Mouse (Mus musculus) gastrocnemius, postnatal 14 days (tissue): ENCODE data around the gene Gm42957. TPM values are rescaled to one million over a fixed set of nuclear protein-coding genes. Genes with fewer than 3 reads are reported as not detected.

Source experiments
- DNase-seq: peaks from one replicate; pipeline ENCODE4 v3.0.0; 2021; ENCODE audit warnings: mixed read lengths
- intact Hi-C: fragments of 180-260 bp; cut with DNase I; formaldehyde crosslinking; loops from one replicate; pipeline ENCODE4 v1.15.1; 2025; ENCODE audit warnings: low total_unique reads
- long read RNA-seq, 2 experiments: library from polyadenylated mRNA; stranded (forward); transcript quantifications; one replicate each; pipeline ENCODE4 v2.0.0; 2021
- total RNA-seq, 2 experiments: library from RNA; stranded (reverse); gene quantifications; 2 replicates each; pipeline ENCODE4 v1.2.3; 2021

The Gm42957 gene
- under 1 TPM; 0.13 to 0.25 TPM for total RNA-seq
- long read RNA-seq, experiment 1: 0 reads
- long read RNA-seq, experiment 2: 0 reads

GRCm38 (mm10) chr3:96634928-96635879 lies at the start of gene Gm42957, which contains the start of gene Pex11b:
Gene Gm42957 (plus strand): TSS chr3:96635474.
Gene Pex11b (plus strand): TSS chr3:96635376.
- DNase-seq: peak; percentile 88
- intact Hi-C loops: loop anchor here (5.0 kb wide), 2 partner anchors 38 to 48 kb away; partner anchors contain the start of gene Ankrd34a

DNA sequence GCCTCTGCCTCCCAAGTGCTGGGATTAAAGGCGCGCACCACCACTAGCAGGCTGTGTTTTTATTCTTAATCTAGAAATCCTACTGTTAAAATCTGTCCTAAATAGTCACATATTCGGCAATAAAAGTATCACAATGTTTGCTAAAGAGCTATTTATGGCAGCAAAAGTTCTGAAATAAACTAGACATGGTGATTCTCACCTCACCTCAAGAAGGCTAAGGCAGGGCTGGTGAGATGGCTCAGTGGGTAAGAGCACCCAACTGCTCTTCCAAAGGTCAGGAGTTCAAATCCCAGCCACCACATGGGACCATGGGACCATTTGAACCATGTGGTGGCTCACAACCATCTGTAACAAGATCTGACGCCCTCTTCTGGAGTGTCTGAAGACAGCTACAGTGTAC lies 44.6 kb upstream of the Gm42957 start:
- intact Hi-C loops: no loop called here
- no peak for DNase-seq

- DNase-seq: no peak
- intact Hi-C loops: no loop called here
These were observed 41.9 kb upstream of the Gm42957 start for GRCm38 (mm10) chr3:96593374-96593773.

- intact Hi-C loops: no loop called here
- peak; percentile 94 for DNase-seq
These were observed 41.3 kb upstream of the Gm42957 start, which contains the start of gene Polr3gl for GRCm38 (mm10) chr3:96593790-96594560. Gene Polr3gl (minus strand): TSS chr3:96594181.

DNA sequence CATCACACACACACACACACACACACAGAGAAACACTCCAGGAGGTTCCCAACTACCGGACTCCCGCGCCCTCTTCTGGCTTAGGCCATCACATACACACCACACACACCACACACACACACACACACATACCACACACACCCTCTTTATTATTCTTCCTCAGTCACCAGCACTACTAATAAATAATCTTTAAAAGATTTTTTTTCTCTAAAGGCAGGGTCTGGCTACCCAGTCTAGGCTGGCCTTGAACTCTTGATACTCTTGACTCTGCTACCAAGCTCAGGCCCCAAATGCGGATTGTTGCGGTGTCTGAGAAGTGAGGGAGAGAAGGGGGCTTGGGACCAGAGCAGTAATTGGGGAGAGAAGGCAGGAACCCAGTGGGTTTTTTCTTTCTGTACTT lies 40.4 kb upstream of the Gm42957 start:
- DNase-seq: no peak
- intact Hi-C loops: loop anchor here (5.0 kb wide), 1 partner anchor 37 kb away; no protein-coding TSS in a partner anchor

GRCm38 (mm10) chr3:96595661-96596060 lies 39.6 kb upstream of the Gm42957 start:
- DNase-seq: no peak
- intact Hi-C loops: loop anchor here (5.0 kb wide), 1 partner anchor 37 kb away; no protein-coding TSS in a partner anchor

GRCm38 (mm10) chr3:96596228-96596707 lies 39.0 kb upstream of the Gm42957 start, which contains the start of gene Ankrd34a:
Gene Ankrd34a (plus strand): TSS chr3:96596636.
- intact Hi-C loops: loop anchor here (5.0 kb wide), 1 partner anchor 36 kb away; no protein-coding TSS in a partner anchor
- DNase-seq: peak; percentile 63

DNA sequence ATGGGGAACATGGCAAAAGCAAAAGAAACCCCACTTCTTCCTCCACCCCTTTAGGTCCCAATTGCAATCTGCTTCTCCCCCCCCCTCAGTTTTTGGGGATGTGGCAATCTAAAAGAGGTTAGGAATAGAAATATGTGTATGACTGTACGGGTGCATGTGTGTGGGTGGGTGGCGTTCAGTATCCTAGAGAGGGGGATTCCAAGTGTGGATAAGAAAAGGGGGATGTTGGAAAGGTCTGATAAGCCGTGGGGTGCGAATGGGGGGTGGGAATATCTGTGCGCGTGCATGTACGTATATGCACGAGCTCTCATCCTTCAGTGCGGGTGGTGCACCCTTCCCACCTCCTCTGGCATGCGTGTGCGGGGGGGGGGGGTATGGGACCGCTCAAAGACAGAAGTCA lies 38.4 kb upstream of the Gm42957 start:
- intact Hi-C loops: loop anchor here (5.0 kb wide), 1 partner anchor 35 kb away; no protein-coding TSS in a partner anchor
- no peak for DNase-seq

GRCm38 (mm10) chr3:96597435-96597891 lies 37.8 kb upstream of the Gm42957 start:
- intact Hi-C loops: loop anchor here (5.0 kb wide), 1 partner anchor 35 kb away; no protein-coding TSS in a partner anchor
- DNase-seq: peak; percentile 20

- intact Hi-C loops: loop anchor here (5.0 kb wide), 1 partner anchor 34 kb away; no protein-coding TSS in a partner anchor
- peak; percentile 75 for DNase-seq
These were observed 36.9 kb upstream of the Gm42957 start for GRCm38 (mm10) chr3:96598156-96599068.

DNA sequence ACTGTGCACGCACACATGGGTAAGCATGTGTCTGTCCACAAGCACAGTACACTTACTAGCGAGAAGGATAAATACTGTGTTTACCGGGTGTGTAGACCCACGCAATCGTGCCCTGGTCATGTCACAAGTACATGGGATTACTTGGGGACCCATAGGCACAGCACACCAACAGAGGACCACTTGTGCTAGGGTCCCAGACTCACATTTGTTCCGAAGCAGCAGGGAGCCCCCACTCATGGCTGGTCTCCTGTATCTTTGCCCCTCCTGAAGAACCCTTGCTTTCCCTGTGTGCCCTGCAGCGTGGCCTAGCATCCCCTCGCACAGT lies 36.2 kb upstream of the Gm42957 start:
- no peak for DNase-seq
- intact Hi-C loops: loop anchor here (5.0 kb wide), 1 partner anchor 33 kb away; no protein-coding TSS in a partner anchor

GRCm38 (mm10) chr3:96599411-96599810 lies 35.9 kb upstream of the Gm42957 start:
- intact Hi-C loops: loop anchor here (5.0 kb wide), 1 partner anchor 33 kb away; no protein-coding TSS in a partner anchor
- DNase-seq: no peak

GRCm38 (mm10) chr3:96600639-96601250 lies 34.5 kb upstream of the Gm42957 start, which contains the start of gene Lix1l:
Gene Lix1l (plus strand): TSS chr3:96601149.
- intact Hi-C loops: no loop called here

DNA sequence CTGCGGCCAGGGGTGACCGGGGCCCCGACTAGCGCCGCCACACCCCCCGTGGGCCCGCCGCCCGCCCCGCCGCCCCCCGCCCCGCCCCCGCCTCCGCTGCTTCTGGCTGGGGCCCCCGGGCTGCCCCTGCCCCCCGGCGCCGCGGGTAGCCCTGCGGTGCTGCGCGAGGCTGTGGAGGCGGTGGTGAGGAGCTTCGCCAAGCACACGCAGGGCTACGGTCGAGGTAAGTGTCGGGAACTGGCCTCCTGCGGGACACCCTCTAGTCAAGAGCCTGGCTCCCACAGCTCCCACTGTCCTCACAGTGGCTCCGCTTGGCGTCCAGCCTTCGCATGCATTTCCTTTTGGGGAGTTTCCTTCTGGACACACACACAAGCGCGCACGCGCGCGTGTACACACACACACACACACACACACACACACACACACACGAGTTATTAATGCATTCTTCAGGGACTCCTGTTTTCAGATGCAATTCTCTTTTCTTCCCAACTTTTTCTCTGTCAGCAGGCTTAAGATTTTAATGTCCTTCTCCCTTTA lies 34.0 kb upstream of the Gm42957 start:
- peak; percentile 80 for DNase-seq
- intact Hi-C loops: no loop called here

More at GRCm38 (mm10) chr3:96600639-96601250, 34.5 kb upstream of the Gm42957 start, which contains the start of gene Lix1l:
- DNase-seq: peak; percentile 95

- intact Hi-C loops: no loop called here
- peak; percentile 45 for DNase-seq
These were observed 33.2 kb upstream of the Gm42957 start for GRCm38 (mm10) chr3:96601941-96602703.

- intact Hi-C loops: no loop called here
- no peak for DNase-seq
These were observed 32.6 kb upstream of the Gm42957 start for GRCm38 (mm10) chr3:96602704-96603084.

- no peak for DNase-seq
- intact Hi-C loops: no loop called here
These were observed 32.0 kb upstream of the Gm42957 start for GRCm38 (mm10) chr3:96603311-96603710.
